Mouse (Mus musculus) cerebellum, postnatal 36 days (tissue): ENCODE measurements at regions not wholly inside any gene's neighbourhood (a gene's known extent, or its start where the extent isn't known, plus 50 kb on each side); places are given as distances from the start of the nearest gene placed in this dataset.

ENCODE experiments used
- DNase-seq, 2 experiments: peaks; one replicate each; pipeline ENCODE4 v3.0.0; 2021 to 2022; ENCODE audit warnings: mixed read lengths in 2 of 2

DNA sequence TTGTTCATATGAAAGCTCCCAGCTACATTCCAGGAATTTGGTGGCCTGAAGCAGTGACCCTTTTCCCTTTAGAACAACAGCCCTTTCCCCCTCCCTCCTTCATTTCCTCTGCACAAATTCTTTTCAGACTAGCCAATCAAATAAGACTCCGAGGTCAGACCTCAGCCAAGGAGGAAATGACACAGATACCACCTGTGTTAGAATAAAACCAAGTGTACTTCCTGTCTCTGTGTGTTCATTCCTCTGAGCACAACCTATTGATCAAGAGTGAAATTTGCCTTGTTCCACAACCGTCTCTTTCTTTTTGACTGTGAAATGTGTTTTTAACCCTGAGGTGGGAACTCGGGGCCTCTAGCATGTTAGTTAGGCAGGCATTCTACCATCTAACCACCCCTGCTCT lies 120.2 kb downstream of the Tmsb4x start:
- DNase-seq: no peak

GRCm38 (mm10) chrX:167088438-167088837 lies 120.7 kb downstream of the Tmsb4x start:
- DNase-seq: no peak

DNA sequence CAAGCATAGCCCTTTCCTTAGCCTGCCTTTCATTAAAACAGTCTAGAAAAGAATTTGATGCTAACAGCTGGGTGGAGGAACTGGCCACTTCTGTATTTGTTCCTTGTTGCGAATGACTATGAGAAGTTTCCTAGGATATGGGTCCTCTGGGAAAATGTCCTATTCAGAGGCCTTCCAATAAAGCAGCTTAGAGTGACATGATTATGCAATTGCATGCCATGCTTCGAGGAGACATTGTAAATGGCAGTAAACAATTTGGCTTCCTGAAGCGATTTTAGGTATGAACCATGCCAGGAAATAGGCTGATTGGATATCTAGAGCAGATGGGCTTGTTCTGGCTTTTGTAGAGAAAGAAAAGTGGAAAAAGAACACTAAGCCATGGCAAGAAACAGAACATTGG lies 128.3 kb downstream of the Tmsb4x start:
- no peak for DNase-seq

- no peak for DNase-seq
Observed at GRCm38 (mm10) chrX:167069075-167069474, 140.0 kb downstream of the Tmsb4x start.

DNA sequence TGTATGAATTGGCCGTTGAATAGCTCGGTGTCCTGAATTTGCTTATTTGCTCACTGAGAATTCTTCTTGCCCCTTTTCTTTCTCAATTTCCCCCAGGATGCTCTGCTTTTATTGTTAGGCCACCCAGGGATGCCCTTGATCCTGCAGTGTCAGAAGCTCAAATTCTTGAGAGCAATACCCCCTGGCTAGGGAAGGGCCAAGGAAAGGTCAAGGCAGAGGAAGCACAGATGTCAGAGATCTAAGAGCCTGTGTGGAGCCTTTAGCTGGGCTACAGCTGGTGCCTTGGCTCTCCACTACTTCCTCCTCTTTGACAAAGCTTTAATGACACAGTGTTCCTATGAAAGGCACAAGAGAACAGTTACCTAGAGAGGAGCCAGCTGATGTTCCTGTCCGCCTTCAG lies 141.2 kb downstream of the Tmsb4x start:
- no peak for DNase-seq

DNA sequence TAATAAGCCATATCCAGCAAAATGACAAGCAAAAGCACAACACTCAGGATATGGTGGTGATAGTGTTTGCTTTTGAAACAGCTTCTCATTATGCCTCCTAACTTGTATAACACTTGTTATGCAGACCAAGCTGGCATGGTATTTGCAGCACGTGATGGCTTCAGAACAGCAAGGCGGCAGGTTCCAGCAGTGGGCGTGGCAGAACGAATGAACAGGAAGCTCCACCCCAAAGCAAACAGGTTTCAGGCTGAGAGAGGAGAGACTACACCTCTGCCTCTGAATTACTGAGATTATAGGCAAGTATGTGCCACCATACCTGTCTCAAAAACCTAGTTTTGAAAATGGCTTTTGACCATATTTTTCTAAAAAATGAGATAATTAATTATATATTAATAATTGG lies 145.2 kb downstream of the Tmsb4x start:
- DNase-seq: no peak

- DNase-seq: no peak
Observed at GRCm38 (mm10) chrX:167052456-167052855, 156.7 kb downstream of the Tmsb4x start.

- DNase-seq: no peak
Observed at GRCm38 (mm10) chrX:167050066-167050465, 159.0 kb downstream of the Tmsb4x start.

DNA sequence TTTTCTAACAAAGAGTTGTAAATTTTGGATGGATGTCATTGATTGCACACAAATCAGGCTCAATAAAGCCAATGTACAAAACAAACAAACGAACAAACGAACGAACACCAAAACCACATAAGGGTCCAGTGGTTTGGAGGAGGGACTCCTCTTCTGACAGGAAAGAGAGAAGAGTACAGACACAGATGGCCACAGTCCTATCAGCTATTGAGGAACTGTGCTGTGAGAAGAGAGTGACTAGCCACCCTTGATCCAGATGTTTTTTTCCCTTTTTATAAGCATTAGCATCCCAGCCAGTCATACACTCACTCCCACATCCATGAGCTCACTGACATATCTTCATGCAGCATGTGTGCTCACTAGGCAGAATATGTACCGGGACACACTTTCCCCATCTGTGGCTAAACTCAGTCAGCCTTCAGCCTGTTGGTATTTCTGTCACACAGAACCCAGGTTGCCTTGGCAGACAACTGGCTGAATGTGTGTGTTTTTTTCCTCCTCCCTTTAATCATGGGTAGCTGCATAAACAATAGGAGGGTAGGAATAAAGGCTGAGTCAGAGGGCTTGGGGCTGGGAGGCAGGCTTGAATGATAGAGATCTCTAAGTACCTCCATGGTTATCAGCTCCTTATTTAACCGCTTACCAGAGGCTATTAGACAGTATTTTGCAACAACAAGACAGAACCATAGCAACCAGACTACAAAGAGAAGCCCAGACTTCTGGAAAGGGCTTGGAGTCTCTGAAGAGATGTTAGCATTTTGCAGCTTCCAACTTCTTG lies 159.7 kb downstream of the Tmsb4x start:
- DNase-seq: no peak

GRCm38 (mm10) chrX:167037971-167038370 lies 171.1 kb downstream of the Tmsb4x start:
- no peak for DNase-seq

- DNase-seq: no peak
Observed at GRCm38 (mm10) chrX:167036355-167036754, 172.8 kb downstream of the Tmsb4x start.

- DNase-seq: no peak
Observed at GRCm38 (mm10) chrX:167035639-167036038, 173.5 kb downstream of the Tmsb4x start.

DNA sequence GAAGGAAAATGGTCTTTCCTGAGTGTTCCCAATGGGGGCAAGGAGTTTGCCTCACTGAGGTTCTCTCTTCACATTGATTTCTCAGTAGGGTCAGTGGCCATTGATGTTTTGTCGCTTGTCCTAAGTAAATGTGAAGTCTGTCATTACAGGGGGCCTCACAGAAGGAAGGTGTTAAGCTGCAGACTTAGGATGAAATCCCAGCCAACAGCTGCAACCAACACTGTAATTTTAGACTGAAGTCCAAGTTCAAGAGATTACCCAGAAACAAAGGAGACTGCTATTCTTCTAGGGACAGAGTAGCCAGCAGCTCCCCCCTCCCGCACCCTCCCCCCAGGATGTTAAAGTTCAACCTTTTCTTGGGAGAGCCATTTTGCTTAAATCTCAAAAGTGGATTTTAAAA lies 176.0 kb downstream of the Tmsb4x start:
- DNase-seq: no peak

GRCm38 (mm10) chrX:167032586-167032985 lies 176.5 kb downstream of the Tmsb4x start:
- DNase-seq: no peak

DNA sequence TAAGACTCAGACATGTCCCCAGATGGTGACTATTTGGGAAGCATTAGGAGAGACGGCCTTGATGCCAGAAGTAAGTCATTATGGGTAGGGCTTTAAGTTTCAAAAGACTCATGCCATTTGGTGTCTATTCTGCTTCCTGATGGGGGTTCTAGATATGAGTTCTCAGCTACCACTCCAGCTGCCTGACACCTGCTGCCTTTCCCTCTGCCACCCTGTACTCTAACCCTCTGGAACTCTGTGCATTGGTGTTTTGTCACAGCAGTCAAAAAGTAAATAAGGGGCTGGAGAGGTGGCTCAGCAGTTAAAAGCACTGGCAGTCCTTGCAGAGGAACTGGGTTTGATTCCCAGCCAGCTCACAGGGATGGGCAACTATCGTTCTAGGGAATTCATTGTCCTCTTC lies 177.6 kb downstream of the Tmsb4x start:
- no peak for DNase-seq

- DNase-seq: no peak
Observed at GRCm38 (mm10) chrX:167015602-167016001, 193.5 kb downstream of the Tmsb4x start.

GRCm38 (mm10) chrX:167014322-167014721 lies 194.8 kb downstream of the Tmsb4x start:
- no peak for DNase-seq

- no peak for DNase-seq
Observed at GRCm38 (mm10) chrX:167012891-167013290, 196.2 kb downstream of the Tmsb4x start.

DNA sequence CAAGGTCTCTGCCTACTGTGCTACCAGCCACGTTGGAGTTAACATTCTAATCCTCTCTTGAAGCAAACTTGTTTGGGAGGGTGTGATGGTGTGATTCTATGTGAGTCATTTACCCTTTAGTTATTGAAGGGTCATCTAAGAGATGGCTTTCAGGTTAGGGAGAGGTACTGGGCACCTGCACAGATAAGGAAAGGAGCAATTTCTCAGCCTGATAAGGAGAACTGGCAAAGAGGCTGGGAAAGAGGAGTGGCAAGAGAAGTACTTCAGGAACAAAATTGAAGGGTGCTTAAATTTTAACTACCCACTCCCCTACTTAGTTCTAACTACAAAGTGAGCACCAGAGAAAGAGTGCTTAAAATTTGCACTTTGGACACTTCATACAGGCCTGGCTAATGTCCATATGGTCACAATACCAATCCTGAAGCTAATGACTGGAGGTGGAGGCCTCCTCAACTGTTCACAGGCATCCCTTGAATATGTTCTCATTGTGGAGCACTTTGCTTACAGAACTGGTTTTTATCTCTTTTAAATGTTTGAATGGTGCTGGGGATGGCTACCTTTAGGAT lies 197.1 kb downstream of the Tmsb4x start:
- DNase-seq: no peak

DNA sequence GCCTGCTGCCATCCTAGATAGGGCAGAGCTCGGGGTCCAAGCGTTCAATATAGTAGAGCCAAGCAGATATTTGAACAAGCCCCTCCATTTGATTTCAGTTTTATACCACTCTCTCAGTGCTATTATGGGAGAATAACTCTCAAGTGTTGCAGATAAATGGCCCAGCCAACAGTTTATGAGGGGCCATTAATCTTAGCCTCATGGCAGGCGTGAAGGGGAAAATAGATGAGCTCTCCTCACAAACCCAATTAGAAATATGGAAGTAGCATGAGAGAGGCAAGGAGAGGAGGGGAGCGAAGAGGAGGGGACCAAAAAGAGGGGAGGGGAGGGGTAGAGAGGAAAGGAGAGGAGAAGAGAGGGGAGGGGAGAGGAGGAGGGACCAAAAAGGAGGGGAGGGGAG lies 213.3 kb downstream of the Tmsb4x start:
- no peak for DNase-seq

- no peak for DNase-seq
Observed at GRCm38 (mm10) chrX:166981003-166981402, 228.1 kb downstream of the Tmsb4x start.

DNA sequence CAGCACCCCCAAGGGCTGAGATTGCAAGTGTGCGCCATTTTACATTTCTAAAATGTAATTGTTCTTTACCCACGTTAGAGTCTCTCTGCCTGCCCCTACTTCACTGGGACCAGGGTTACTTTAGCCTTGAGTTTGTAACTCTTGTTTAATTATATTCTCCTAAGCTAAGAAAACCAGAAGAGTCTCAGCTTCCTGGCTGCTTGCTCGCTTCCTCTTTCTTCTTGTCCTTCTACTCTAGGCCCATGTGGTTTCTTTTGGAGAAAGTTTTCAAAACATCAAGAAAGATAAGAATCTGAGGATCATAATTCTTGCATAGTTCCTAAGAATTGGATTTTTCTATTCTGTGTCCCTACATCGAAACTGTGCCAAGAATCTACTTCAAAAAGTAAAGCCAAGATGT lies 228.6 kb downstream of the Tmsb4x start:
- no peak for DNase-seq

- no peak for DNase-seq
Observed at GRCm38 (mm10) chrX:166977029-166977428, 232.1 kb downstream of the Tmsb4x start.

DNA sequence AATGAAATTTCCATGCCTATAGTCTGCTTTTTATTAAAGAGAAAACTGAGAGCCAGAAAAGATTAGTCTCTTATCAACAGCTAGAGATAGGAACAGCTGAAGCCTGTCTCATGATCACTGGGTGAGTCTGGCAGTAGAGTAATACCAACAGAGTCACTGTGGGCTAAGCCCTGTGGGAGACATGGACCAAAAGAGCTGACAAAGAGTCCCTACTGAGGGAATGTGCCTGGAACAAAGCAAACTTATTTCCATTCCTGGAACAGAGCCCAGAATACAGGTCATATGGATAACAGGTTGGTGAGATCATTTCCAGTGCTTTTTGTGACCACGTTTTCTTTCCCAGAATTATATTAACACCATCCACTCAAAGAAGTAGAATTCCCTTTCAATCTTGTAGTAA lies 237.4 kb downstream of the Tmsb4x start:
- peak in 1 of 2 experiments; percentile 3 for DNase-seq
